Mouse (Mus musculus): ENCODE measurements around the gene Ccdc116. TPM values are rescaled to one million over a fixed set of nuclear protein-coding genes. Genes with fewer than 3 reads are reported as not detected.
A peak's percentile ranks its signal among the peaks of the same experiment; 100 is the strongest.

The Ccdc116 gene
- total and polyA plus RNA-seq, 2 experiments from 2014 or later = 3.5 to 8.8 TPM

- peaks cover 9% of the 10 kb centered on the region; the same call in 1 of the 2 replicates for H3K4me1 ChIP-seq (ENCODE audit: insufficient read depth, low read length)
- peak within 1 kb of the TSS; percentile 46 for H3K9ac ChIP-seq (replicated peaks; ENCODE audit: low read length)
- no peaks in the 10 kb centered on the region for H3K36me3 ChIP-seq (ENCODE audit: insufficient read depth, low read length)
- peak within 1 kb of the TSS; percentile 64; the same call in 1 of the 2 replicates for H3K27ac ChIP-seq
- H3K27me3 ChIP-seq (ENCODE audit: insufficient read depth, low read length) = no peaks in the 10 kb centered on the region
- H3K4me2 ChIP-seq (ENCODE audit: low read depth, low read length) = peak within 1 kb of the TSS; percentile 100
- peak within 1 kb of the TSS; percentile 77 for H3K4me3 ChIP-seq (ENCODE audit: low read length)
- TF ChIP-seq CTCF (IDR thresholded peaks at IDR 0.05; ENCODE audit: low read depth) = peak; percentile 63
- ATAC-seq = peak; percentile 99
- H3K9me3 ChIP-seq (ENCODE audit: low read length) = no peaks in the 10 kb centered on the region
- 0% methylated on average over 47 of the region's 47 CpGs for WGBS
- peak; percentile 97 for DNase-seq (ENCODE audit: low spot score)
These were observed 14.7 kb downstream of the Ccdc116 start, which contains the start of gene Sdf2l1 for GRCm38 (mm10) chr16:17132089-17132905. Gene Sdf2l1 (minus strand): TSS chr16:17132383.

GRCm38 (mm10) chr16:17131191-17132088, 15.6 kb downstream of the Ccdc116 start:
- DNase-seq (ENCODE audit: low spot score) = no peak
- peak; percentile 1; the same call in 1 of the 2 replicates for ATAC-seq
- Histone ChIP-seq H3K27me3 (ENCODE audit: insufficient read depth, low read length) (no peaks in the 10 kb centered on the region), H3K4me1 (ENCODE audit: insufficient read depth, low read length) (peaks cover 9% of the 10 kb centered on the region; the same call in 1 of the 2 replicates), H3K36me3 (ENCODE audit: insufficient read depth, low read length) (no peaks in the 10 kb centered on the region), H3K4me3 (ENCODE audit: low read length) (peak overlapping the region; percentile 77), H3K9me3 (ENCODE audit: low read length) (no peaks in the 10 kb centered on the region), H3K4me2 (ENCODE audit: low read depth, low read length) (peak overlapping the region; percentile 100), H3K27ac (peak overlapping the region; percentile 64; the same call in 1 of the 2 replicates), H3K9ac (replicated peaks; ENCODE audit: low read length) (peak overlapping the region; percentile 46)
- 4% methylated on average over 43 of the region's 43 CpGs for WGBS
- TF ChIP-seq CTCF (IDR thresholded peaks at IDR 0.05; ENCODE audit: low read depth) = no peak

DNA sequence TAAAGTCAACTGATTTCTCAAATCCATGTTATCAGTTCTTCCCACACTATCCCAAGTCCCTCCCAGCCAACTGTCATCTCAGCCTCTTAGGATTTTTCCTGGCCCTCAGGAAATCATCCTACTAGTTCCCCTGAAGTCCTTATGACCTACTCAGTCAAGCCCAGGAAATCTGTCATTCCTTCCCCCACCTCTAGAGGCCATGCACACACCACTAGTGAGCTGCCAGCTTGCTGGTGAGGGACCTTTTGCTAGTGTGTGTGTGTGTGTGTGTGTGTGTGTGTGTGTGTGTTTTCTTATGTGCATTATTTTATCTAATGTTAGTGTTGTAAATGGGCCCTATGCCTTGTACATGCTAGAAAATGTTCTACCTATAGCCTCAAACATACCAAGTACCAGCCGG, 19.7 kb downstream of the Ccdc116 start:
- DNase-seq (ENCODE audit: low spot score) (peak; percentile 25), ATAC-seq (no peak)
- Histone ChIP-seq H3K9ac (replicated peaks; ENCODE audit: low read length) (no peak overlapping the region), H3K27me3 (ENCODE audit: insufficient read depth, low read length) (no peaks in the 10 kb centered on the region), H3K27ac (no peak overlapping the region), H3K9me3 (ENCODE audit: low read length) (no peaks in the 10 kb centered on the region), H3K4me1 (ENCODE audit: insufficient read depth, low read length) (peaks cover 15% of the 10 kb centered on the region), H3K36me3 (ENCODE audit: insufficient read depth, low read length) (no peaks in the 10 kb centered on the region), H3K4me2 (ENCODE audit: low read depth, low read length) (no peak overlapping the region), H3K4me3 (ENCODE audit: low read length) (no peak overlapping the region)
- WGBS = 95% methylated on average over 1 of the region's 1 CpGs
- TF ChIP-seq CTCF (IDR thresholded peaks at IDR 0.05; ENCODE audit: low read depth) = peak; percentile 62

- peak; percentile 91 for DNase-seq (ENCODE audit: low spot score)
These were observed 22.0 kb downstream of the Ccdc116 start, which contains the start of gene 2610318N02Rik for GRCm38 (mm10) chr16:17124871-17125520. Gene 2610318N02Rik (minus strand): TSS chr16:17125167.

GRCm38 (mm10) chr16:17124119-17124870, 22.7 kb downstream of the Ccdc116 start:
- ATAC-seq = peak; percentile 30
- no peaks in the 10 kb centered on the region for H3K27me3 ChIP-seq (ENCODE audit: insufficient read depth, low read length)
- H3K36me3 ChIP-seq (ENCODE audit: insufficient read depth, low read length) = no peaks in the 10 kb centered on the region
- peak overlapping the region; percentile 63 for H3K4me2 ChIP-seq (ENCODE audit: low read depth, low read length)
- peaks cover 10% of the 10 kb centered on the region for H3K4me1 ChIP-seq (ENCODE audit: insufficient read depth, low read length)
- H3K9me3 ChIP-seq (ENCODE audit: low read length) = no peaks in the 10 kb centered on the region
- peak overlapping the region; percentile 29 for H3K4me3 ChIP-seq (ENCODE audit: low read length)
- H3K9ac ChIP-seq (replicated peaks; ENCODE audit: low read length) = peak overlapping the region; percentile 22
- H3K27ac ChIP-seq = no peak overlapping the region
- DNase-seq (ENCODE audit: low spot score) = peak; percentile 14
- no peak for TF ChIP-seq CTCF (IDR thresholded peaks at IDR 0.05; ENCODE audit: low read depth)
- 3% methylated on average over 22 of the region's 22 CpGs for WGBS

More at GRCm38 (mm10) chr16:17124871-17125520, 22.0 kb downstream of the Ccdc116 start, which contains the start of gene 2610318N02Rik:
- H3K9me3 ChIP-seq (ENCODE audit: low read length) = no peaks in the 10 kb centered on the region
- H3K4me1 ChIP-seq (ENCODE audit: insufficient read depth, low read length) = peaks cover 10% of the 10 kb centered on the region
- WGBS = 1% methylated on average over 25 of the region's 25 CpGs
- H3K36me3 ChIP-seq (ENCODE audit: insufficient read depth, low read length) = no peaks in the 10 kb centered on the region
- no peaks in the 10 kb centered on the region for H3K27me3 ChIP-seq (ENCODE audit: insufficient read depth, low read length)
- 0 out of 2 replicates have a peak, but pooled peaks have one; percentile 1 for TF ChIP-seq CTCF (IDR thresholded peaks at IDR 0.05; ENCODE audit: low read depth)
- ATAC-seq = peak; percentile 89
- peak within 1 kb of the TSS; percentile 29 for H3K4me3 ChIP-seq (ENCODE audit: low read length)
- peak within 1 kb of the TSS; percentile 63 for H3K4me2 ChIP-seq (ENCODE audit: low read depth, low read length)
- no peak within 1 kb of the TSS for H3K27ac ChIP-seq
- H3K9ac ChIP-seq (replicated peaks; ENCODE audit: low read length) = peak within 1 kb of the TSS; percentile 22
